Mouse (Mus musculus) mouse embryonic stem cell (cell line): ENCODE results near the gene Vps13c.

Source experiments
- in situ Hi-C, 2 experiments: fragments of 300-500 bp; cut with MboI; formaldehyde crosslinking; loops; 1 replicate in 1 of 2; 3 replicates in 1 of 2; pipeline ENCODE4 v1.14.3; 2019 to 2020; ENCODE audit warnings: low sequenced_read_pairs in 2 of 2, low pct_unique_long_range_greater_than_20kb in 1 of 2, mixed read lengths in 1 of 2; ENCODE audit not compliant: unreplicated experiment in 1 of 2

Vps13c gene

DNA sequence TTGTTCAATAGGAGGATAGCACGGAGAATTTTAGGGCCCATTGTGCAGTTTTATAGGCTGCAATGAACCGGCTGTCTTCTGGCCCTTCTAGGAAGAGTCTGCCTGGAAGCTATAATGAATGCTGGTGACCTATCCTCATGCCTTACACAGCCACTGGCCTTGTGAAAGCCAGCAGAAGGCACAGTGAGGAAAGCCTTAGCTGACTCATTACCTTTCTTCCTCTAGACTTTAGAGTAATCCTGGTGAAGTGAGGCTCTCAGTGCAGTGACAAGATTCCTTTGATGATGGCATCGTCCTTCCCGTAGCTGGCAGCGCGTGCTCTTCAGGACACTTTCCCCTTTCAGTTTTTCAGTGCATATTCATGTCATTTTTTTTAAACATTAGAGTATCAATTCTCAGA lies 27.2 kb downstream of the Vps13c start:
- in situ Hi-C loops = no loop called here

DNA sequence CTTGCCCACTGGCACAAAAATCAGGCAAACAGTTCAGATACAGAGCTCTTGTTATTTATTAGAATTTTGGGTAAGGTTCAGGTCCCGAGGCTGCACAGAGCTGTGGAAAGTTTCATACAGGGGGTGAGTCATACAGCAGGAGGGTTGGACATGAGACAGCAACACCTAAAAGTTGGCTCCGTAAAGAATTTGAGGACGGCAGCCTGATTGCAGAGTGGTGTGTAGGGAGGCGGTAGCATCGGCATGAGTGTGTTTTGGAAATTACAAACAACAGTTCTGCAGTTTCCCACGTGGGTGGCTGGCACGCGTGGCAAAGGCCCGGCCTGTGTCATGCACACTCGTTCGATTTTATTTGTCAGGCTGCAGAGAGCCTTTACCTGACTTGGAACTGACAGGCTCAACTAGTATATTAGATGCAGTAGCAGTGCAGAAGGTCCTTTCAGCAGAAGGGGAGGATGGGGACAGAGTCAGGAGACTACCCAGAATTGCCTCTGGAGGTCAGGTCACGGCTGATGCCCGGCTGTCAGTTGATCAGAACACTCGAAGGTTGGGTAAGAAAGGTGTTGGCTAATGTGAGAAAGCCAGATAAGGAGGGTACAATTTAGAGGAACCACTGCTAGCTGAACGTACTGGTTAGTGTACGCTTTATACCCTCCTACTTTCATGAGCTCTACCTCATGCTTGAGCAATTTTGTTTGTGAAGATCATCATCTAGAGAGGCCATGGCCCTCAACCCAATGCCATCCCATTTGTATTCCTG lies 29.7 kb downstream of the Vps13c start:
- in situ Hi-C loops = no loop called here

DNA sequence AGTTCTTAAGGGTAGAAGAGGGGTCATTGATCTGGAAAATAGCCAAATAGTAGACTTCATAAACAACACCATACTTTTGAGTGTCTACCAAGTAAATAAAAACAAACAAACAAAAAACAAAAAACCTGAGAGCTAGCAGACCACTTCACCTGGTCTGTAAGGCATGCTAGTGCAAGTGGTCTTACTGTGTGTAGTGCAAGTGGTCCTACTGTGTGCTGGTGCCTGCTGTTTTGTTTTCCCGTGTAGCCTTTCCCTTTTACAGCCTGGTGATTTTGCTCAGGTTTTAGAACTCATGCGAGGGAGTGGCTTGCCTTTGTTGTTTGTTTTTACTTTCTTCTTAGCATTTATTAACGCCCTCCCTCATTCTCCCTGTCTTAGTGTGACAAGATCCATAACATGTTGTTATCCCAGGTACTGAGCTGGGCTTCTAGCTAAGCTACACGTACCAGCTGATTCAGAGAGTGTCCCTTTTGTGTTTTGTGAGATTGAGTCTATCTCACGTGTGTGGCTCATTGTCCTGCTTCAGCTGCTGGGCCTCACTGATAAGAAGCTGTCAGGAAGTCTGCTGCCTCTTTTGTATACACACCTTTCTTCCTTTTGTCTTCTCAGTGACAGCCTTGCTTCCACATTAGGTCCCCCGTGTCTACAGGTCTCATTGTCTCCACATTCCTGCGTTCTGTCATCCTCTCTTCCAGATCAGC lies 34.5 kb downstream of the Vps13c start:
- in situ Hi-C loops = no loop called here

DNA sequence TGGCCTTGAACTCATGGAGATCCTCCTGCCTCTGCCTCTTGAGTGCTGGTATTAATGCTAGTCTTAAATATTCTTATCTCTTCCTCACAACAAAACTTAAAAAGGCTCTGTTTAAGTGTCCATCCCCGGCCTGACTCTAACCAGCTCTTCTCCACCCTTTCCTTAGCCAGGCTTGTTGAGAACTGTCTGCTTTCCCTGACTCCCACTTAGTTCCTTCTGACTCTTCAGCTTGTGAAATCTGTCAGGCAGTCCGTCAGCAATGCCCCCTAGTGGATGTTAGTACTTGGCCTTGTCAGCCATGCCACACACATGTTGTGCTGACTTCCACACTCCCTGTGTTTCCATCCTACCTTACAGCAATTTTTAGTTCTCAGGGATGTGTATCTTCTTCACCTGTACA lies 35.1 kb downstream of the Vps13c start:
- in situ Hi-C loops = no loop called here

DNA sequence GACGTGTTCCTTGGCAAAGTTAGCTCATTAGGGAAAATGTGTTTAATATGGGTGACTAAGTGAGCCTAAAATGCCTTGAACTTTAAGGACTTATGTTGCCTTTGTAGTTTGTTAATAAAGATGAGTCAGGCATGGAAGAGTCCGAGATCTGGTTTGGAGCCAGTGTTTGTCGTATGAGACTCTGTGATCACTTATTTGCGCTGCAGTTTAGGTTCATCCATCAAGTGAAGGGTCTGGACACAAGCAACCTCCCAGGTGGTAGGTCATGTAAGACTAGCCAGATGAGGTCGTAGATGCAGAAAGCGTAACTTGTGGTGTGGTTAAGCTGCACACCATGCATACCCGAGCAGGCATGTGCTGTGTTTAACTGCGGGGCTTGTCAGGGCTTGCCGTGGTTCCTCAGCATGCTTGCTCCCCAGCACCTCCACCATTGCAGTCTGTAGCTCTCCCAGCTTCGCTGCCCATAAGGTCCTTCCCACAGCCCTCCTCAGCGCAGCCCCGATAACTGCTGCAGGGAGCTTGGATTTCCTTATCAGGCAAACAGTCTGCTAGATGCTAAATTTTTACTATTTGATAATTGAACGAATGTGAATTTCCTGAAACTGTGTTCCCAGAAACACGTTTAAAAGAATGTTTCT lies 37.0 kb downstream of the Vps13c start:
- in situ Hi-C loops = no loop called here

DNA sequence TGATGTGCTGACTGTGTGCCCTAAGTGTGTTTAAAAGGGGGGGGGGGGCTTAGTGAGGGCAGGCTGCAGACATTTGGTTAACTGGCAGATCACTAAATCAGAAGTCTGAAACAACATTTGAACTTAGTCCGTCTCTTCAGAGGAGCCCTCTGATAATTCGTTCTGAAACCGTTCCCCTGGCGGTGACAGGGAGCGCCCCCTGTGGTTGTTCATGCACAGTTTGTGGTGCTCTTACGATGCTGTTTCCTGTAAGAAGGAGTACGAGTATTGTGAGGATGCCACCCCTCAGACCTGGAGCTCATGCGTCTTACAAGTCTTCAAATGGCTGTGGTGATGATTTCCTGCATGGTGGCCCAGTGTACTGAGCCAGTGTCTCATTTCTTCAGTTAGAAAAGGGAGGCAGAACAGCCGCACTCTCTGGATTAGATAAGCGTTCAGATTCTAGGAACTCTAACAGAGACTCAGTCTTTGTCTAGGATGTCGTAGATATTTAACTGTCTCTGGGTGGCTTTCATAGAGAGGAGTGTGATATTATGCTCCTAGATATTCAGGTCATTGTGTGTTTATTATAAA lies 38.1 kb downstream of the Vps13c start:
- in situ Hi-C loops = no loop called here

DNA sequence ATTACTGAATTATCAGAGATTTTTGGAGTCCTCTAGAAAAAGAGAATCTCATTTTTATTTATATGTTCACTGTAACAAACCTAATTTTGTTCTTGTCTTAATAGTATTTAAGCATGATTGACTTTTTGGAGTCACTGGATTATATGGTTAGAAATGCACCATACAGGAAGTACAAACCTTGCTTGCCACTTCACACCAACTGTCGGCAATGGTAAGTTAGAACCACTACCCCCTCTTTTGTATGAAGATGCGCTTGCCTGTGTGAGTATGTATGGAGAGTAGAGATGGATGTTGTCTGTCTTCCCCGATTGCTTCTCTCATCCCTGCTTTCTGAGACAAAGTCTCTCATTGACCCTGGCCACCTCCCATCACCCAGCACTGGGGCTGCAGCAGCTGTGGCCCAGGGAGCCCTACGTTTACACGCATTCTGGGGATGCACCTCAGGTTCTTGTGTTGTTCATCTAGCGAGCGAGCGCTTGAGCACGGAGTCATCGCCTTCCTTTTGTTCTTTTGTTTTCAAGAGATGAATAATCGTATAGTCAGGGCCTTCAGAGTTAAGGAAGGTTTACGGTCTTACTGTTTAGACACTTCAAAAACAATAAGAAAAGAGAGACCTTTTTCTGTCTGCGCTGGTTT lies 43.3 kb downstream of the Vps13c start:
- in situ Hi-C loops = no loop called here

DNA sequence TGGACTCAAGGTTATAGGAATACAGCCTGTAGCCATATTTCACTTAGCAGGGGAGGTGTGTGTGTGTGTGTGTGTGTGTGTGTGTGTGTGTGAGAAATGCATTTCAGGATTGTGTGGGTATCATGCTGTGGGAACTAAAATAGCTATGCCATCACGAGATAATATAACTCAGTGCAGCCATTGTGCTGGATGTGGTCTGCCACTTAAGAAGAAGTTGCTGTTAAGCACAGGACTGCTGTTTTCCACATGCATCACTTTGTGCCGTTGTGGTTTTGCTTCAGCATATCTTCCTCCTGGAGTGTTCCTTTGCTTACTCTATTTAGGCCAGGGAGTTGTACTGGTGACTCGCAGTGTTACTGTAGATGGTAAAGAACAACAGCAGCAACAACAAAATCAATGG lies 43.9 kb downstream of the Vps13c start:
- in situ Hi-C loops = no loop called here

DNA sequence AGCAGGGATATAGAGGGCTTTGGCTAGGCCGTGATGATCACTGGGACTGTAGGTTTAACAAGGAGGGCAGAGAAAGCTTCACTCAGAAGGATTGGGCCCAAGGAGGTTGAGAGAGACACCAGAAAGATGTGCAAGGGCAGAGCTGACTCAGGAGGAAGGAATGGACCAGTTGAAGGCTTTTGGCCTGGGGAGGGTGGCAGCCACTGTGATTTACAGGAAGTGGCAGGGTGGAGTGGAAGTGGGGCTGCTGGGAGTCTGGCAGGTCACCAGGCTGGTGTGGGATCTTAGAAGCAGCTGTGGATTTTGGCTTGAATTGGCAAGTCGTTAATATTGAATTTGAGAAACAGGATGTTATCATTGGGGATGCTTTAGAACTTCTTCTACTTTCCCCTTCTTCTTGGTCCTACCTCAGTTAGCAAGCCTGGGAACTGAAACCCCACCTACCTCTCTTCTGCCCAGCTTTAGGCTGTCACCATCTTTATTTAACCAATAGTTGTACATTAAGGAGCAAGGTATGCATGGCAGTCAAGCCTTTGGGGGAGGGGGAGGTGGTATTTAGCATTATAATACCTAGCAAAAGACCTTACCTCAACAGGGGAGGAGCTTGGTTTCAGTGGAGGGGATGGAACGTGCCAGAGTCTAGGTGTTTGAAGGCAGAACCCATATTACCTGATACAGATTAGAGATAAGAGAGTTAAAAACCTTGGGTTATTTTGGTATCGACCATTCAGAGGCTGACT lies 47.0 kb downstream of the Vps13c start:
- in situ Hi-C loops = no loop called here

DNA sequence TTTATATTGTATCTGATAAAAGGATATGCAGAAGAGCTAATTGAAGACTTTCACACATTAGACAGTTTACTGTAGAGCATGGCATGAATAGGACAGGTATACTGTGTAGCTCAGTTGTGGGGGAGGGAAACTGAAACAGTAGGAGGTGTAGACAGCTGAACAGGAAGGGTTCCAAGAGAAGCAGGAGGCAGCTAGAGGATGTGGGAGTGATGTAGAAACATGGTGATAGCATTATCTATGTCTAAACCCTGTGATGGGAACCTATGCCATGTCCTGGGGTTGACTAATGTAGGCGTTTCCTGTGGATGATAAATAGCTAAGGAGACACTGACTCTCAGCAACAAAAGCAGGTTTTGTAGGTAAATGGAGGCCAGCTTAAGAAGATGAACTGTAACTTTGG lies 53.3 kb downstream of the Vps13c start:
- in situ Hi-C loops = no loop called here

DNA sequence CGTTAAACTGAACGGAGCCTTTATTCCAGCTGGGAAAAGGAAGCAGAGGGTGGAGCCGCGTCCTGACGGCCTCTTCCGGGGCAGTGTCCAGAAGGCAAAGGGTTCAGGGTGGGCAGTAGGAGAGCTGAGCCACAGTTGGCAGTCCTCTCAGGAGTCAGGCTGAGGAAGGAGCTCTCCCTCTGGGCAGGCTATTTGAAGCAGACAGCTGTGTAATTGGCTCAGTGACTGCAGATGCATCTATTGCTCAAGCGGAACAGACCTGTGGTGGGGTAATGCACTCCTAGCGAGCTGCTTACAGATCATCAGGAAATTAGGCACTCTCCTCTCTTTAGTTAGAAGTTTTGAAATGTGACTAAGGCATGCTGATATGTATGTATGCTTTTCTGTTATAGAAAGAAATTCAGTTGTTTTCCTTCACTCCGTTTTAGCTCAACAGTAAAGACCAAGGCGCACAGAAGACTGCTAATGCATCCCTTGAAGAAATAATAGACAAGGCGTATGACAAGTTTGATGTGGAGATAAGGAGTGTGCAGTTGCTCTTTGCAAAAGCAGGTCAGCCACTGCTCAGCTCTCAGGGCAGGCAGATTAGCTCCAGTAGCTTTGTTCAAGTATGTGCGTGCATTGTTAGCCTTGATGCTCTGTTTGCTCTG lies 56.6 kb downstream of the Vps13c start:
- in situ Hi-C loops = no loop called here

DNA sequence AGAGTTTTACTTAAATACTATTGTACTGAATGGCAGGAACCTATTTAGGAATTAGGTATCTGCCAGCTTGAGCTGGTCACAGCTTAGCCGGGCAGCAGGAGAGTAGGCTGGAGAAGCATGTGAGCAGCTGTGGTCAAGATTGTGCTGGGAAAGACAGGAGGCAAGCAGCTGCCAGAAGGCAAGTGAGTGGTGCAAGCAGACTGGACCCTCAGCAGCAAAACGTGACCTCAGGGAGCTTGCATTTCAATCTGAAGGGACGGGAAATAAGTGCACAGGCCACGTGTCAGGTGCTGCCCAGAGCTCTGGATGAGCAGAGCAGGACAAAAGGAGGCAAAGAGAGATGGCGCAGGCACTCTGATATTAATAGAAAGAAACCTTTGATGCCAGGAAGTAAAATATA lies 60.2 kb downstream of the Vps13c start:
- in situ Hi-C loops = no loop called here

DNA sequence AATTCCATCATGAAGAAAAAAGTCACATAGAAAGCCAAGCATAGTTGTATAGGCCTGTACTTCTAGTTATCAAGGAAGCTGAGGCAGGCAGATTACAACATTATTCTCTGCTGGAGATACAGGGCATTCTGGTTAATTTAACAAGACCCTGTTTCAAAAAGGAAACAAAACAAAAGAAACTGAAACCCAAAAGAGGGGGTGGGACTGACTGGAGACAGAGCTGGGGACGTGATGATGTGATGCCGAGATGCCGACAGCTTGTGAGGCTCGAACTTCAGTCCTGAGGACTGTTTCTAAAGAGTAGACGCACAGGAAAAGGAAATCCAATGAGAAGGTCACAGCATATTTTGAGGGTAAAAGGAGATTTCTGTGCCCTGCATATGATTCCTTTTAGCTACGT lies 64.2 kb downstream of the Vps13c start:
- in situ Hi-C loops = no loop called here

DNA sequence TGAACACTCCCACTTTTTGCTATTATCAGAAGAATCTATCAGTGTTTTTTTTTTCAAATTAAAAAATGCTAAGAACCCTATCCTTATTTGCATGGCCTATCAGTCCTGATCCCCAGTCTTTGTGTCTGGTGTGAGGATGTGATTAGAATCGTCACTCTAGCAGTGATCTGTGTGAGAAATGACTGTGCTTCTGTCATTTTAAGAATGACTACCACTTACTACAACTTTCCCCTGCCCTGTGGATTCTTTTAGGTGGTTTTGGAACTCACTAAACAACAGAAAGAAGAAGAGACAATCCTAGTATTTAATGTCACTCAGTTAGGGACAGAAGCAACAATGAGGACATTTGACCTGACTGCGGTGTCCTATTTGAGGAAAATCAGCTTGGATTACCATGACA lies 65.3 kb downstream of the Vps13c start:
- in situ Hi-C loops = no loop called here

DNA sequence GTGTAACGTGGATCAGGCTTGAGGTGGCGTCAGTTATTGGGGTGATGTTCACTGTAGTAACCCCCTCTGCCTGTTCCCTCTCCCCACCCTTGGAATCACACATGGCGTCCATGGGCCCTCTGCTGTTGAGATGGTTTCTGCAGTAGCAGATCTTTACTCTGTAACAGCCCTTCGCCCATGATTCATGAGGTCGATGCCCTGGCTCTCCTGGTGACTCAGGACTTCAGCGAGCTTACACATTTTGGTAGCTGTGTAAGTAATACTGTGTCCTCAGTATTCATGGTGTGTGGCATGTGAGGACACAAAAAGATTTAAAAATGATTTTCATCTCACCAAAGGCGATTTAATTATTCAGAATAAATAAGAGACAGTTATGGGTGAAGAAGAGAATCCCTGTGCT lies 74.5 kb downstream of the Vps13c start:
- in situ Hi-C loops = no loop called here

DNA sequence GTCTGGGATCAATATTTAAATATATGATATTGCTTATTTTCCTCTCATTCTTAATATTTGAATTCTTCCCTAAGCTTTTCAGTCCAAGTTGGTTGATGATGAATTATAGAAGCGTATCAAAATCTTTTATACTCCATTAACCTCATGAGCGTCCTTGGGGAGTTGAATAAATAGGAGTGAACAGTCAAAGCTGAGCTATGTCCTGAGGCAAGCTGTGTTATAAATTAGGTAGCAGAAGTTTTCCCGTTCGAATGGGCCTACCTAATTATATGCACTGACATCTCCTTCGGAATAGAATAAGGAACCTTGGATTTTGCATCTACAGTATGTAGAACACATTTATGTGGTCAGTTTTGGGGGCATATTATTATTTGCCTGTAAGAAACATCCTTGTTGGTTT lies 82.2 kb downstream of the Vps13c start:
- in situ Hi-C loops = no loop called here

DNA sequence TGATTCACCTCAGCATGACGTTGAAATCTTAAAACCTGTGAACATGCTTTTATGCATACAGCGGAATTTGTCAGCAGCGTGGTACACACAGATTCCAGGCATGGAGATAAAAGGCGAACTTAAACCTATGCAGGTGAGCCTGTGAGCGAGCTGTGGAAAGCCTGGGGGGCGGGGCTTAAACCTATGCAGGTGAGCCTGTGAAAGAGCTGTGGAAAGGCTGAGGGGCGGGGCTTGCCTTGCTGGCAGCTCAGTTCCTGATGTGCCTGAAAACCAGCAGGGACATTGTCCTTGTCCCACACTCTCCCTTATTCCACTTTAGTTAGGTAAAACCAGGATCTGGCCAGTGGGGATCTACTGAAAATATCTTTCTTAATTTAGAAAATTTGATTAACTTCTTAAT lies 90.4 kb downstream of the Vps13c start:
- in situ Hi-C loops = no loop called here

DNA sequence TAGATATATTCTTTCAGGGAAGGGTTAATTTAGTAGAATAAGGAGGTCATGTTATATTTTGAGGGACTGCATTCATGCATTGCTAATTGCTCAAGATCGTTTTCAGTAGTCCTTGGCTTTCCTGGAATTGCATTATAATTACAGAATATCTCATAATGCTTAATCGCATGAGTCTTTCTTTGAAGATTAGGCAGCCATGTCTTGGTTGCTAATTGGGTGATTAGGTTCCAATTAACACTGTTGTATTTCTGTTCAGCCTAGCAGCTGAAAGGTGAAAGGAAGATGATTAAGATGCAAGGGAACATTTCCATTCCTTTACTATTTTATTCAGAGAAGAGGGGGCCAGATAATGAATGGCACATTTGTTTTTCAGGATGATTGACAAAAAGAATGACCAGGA lies 97.1 kb downstream of the Vps13c start:
- in situ Hi-C loops = no loop called here
